Mouse (Mus musculus) layer of hippocampus, postnatal 10 days (tissue): ENCODE results near the gene Ntn4. TPM values are rescaled to one million over a fixed set of nuclear protein-coding genes. Genes with fewer than 3 reads are reported as not detected.

Experiments
- DNase-seq, 2 experiments: peaks; one replicate each; pipeline ENCODE4 v3.0.0; 2021; ENCODE audit warnings: low spot score in 2 of 2
- long read RNA-seq: library from polyadenylated mRNA; stranded (forward); transcript quantifications from one replicate; pipeline ENCODE4 v2.0.0, GENCODE M21; 2023
- total RNA-seq, 2 experiments: library from RNA; stranded (reverse); gene quantifications; 2 replicates each; pipeline ENCODE4 v1.2.3; 2021

Gene Ntn4
- 1 to 10 TPM; 6.0 to 6.2 TPM for total RNA-seq
- long read RNA-seq, transcript Ntn4-201 (10 exons, 3,646 nt): major isoform, 6 of 10 reads
- long read RNA-seq, partial matches to known transcripts: 2 of 10 reads
- long read RNA-seq, other reads (novel, unspliced or antisense): 2 of 10 reads

GRCm38 (mm10) chr10:93640521-93640952 is at the start of gene Ntn4:
Gene Ntn4, plus strand, starts transcription at chr10:93640681.
- DNase-seq: peak in 1 of 2 experiments; percentile 28

- DNase-seq: peak in 1 of 2 experiments; percentile 25
Observed at GRCm38 (mm10) chr10:93592456-93592855, 48.0 kb upstream of the Ntn4 start.

GRCm38 (mm10) chr10:93594022-93594482 is 46.4 kb upstream of the Ntn4 start:
- peak; percentile 87 to 89 for DNase-seq

- no peak for DNase-seq
Observed at GRCm38 (mm10) chr10:93595831-93596230, 44.6 kb upstream of the Ntn4 start.

GRCm38 (mm10) chr10:93596641-93597040 is 43.8 kb upstream of the Ntn4 start:
- DNase-seq: no peak

- DNase-seq: no peak
Observed at GRCm38 (mm10) chr10:93602309-93602708, 38.2 kb upstream of the Ntn4 start.

- no peak for DNase-seq
Observed at GRCm38 (mm10) chr10:93603256-93603655, 37.2 kb upstream of the Ntn4 start.

- DNase-seq: no peak
Observed at GRCm38 (mm10) chr10:93606326-93606725, 34.2 kb upstream of the Ntn4 start.

GRCm38 (mm10) chr10:93608051-93608450 is 32.4 kb upstream of the Ntn4 start:
- no peak for DNase-seq

- no peak for DNase-seq
Observed at GRCm38 (mm10) chr10:93609236-93609635, 31.2 kb upstream of the Ntn4 start.

GRCm38 (mm10) chr10:93610896-93611295 is 29.6 kb upstream of the Ntn4 start:
- no peak for DNase-seq

GRCm38 (mm10) chr10:93611419-93612007 is 29.0 kb upstream of the Ntn4 start:
- peak; percentile 45 to 46 for DNase-seq

- no peak for DNase-seq
Observed at GRCm38 (mm10) chr10:93614850-93615249, 25.6 kb upstream of the Ntn4 start.

- DNase-seq: no peak
Observed at GRCm38 (mm10) chr10:93620438-93621179, 19.9 kb upstream of the Ntn4 start.

- DNase-seq: no peak
Observed at GRCm38 (mm10) chr10:93623725-93624124, 16.8 kb upstream of the Ntn4 start.

GRCm38 (mm10) chr10:93624151-93624550 is 16.3 kb upstream of the Ntn4 start:
- DNase-seq: no peak

- no peak for DNase-seq
Observed at GRCm38 (mm10) chr10:93630310-93630709, 10.2 kb upstream of the Ntn4 start.

- DNase-seq: no peak
Observed at GRCm38 (mm10) chr10:93632086-93632485, 8.4 kb upstream of the Ntn4 start.

GRCm38 (mm10) chr10:93633563-93633962 is 6.9 kb upstream of the Ntn4 start:
- DNase-seq: peak; percentile 41 to 58

GRCm38 (mm10) chr10:93633971-93634370 is 6.5 kb upstream of the Ntn4 start:
- DNase-seq: no peak

- no peak for DNase-seq
Observed at GRCm38 (mm10) chr10:93635941-93636340, 4.5 kb upstream of the Ntn4 start.
